Mouse (Mus musculus) lung, postnatal 0 days (tissue): ENCODE data around the gene Pdcd5. TPM values are rescaled to one million over a fixed set of nuclear protein-coding genes. Genes with fewer than 3 reads are reported as not detected.
A peak's percentile ranks its signal among the peaks of the same experiment; 100 is the strongest.

ENCODE experiments used
- ATAC-seq: fragments of 200-750 bp; cut with Nextera tagmentation; 2 replicates; pipeline ENCODE4 v1.8.0; 2017; ENCODE audit warnings: moderate library complexity
- DNase-seq: peaks from one replicate; pipeline ENCODE4 v3.0.0-alpha.2; 2016; ENCODE audit warnings: low spot score
- H3K27ac ChIP-seq: fragments of 300-500 bp; sonication (generic); 2 replicates; pipeline ENCODE4 v1.5.1; 2014; ENCODE audit warnings: antibody characterized with exemption, mild to moderate bottlenecking, low read length, mixed read lengths
- H3K27me3 ChIP-seq: fragments of 300-500 bp; sonication (generic); replicated peaks from 2 replicates; pipeline ENCODE4 v1.6.1; 2014; ENCODE audit warnings: low read length, mixed read lengths; ENCODE audit not compliant: insufficient read depth
- H3K36me3 ChIP-seq: fragments of 300-500 bp; sonication (generic); 2 replicates; pipeline ENCODE4 v1.6.1; 2014; ENCODE audit warnings: low read length, mixed read lengths; ENCODE audit not compliant: insufficient read depth
- H3K4me1 ChIP-seq: fragments of 300-500 bp; sonication (generic); 2 replicates; pipeline ENCODE4 v1.6.1; 2014; ENCODE audit warnings: antibody characterized with exemption, low read depth, low read length, mixed read lengths; ENCODE audit not compliant: insufficient read depth
- H3K4me2 ChIP-seq: fragments of 300-500 bp; sonication (generic); replicated peaks from 2 replicates; pipeline ENCODE4 v1.6.1; 2014; ENCODE audit warnings: low read depth, mild to moderate bottlenecking, low read length, moderate library complexity, mixed read lengths
- H3K4me3 ChIP-seq: fragments of 300-500 bp; sonication (generic); 2 replicates; pipeline ENCODE4 v1.5.1; 2014; ENCODE audit warnings: low read depth, low read length
- H3K9ac ChIP-seq: fragments of 300-500 bp; sonication (generic); replicated peaks from 2 replicates; pipeline ENCODE4 v1.6.1; 2014; ENCODE audit warnings: low read depth, mild to moderate bottlenecking
- H3K9me3 ChIP-seq: fragments of 300-500 bp; sonication (generic); 2 replicates; pipeline ENCODE4 v1.6.1; 2016; ENCODE audit warnings: low read length, mixed read lengths
- CTCF ChIP-seq: IDR thresholded peaks from 2 replicates; pipeline ENCODE4 v1.5.1; 2016; ENCODE audit warnings: antibody characterized with exemption, mild to moderate bottlenecking
- EP300 ChIP-seq: IDR thresholded peaks from 2 replicates; pipeline ENCODE4 v1.6.1; 2016; ENCODE audit warnings: antibody characterized with exemption, mild to moderate bottlenecking, control low read depth
- WGBS: fragments of 180-500 bp; shearing (Covaris S2); extraction: QIAGEN DNeasy Blood & Tissue Kit; methylation state at CpG from one replicate; pipeline ENCODE4 v1.1.7; 2014; 5-methylcytosine and 5-hydroxymethylcytosine counted together
- polyA plus RNA-seq: library from polyadenylated mRNA; unstranded; fragments of >200 nt; fragmentation: Nextera tagmentation; extraction: Ambion mirVana; gene quantifications from 2 replicates; pipeline ENCODE4 v1.2.1, GENCODE M21; 2015

Pdcd5 gene
- polyA plus RNA-seq, 1 experiment from 2014 or later, result 169 TPM

DNA sequence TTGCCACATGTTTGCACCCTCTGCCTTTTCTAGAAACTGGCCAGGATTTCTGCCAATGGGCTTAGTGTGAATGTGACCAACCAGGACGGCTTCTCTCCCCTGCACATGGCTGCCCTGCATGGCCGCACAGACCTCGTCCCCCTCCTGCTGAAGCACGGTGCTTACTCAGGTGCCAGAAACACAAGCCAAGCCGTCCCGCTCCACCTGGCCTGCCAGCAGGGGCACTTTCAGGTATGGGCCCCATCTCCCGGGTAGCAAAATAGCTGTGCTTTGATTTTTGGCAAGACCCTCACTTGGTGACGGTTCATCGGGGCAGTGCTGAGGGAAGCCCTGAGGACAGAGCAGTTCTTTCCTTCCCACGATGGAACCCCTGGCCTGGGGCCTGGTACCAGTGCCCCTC is 19.9 kb downstream of the Pdcd5 start:
- Histone ChIP-seq H3K27me3 (no peaks in the 10 kb centered on the region), H3K9ac (no peak overlapping the region), H3K9me3 (no peaks in the 10 kb centered on the region), H3K4me2 (no peak overlapping the region), H3K4me3 (no peak overlapping the region), H3K4me1 (no peaks in the 10 kb centered on the region), H3K36me3 (peaks cover 24% of the 10 kb centered on the region; the same call in 1 of the 2 replicates), H3K27ac (no peak overlapping the region)
- no peak for ATAC-seq
- WGBS, result 93% methylated on average over 10 of the region's 10 CpGs
- TF ChIP-seq EP300, result no peak
- no peak for TF ChIP-seq CTCF
- no peak for DNase-seq

DNA sequence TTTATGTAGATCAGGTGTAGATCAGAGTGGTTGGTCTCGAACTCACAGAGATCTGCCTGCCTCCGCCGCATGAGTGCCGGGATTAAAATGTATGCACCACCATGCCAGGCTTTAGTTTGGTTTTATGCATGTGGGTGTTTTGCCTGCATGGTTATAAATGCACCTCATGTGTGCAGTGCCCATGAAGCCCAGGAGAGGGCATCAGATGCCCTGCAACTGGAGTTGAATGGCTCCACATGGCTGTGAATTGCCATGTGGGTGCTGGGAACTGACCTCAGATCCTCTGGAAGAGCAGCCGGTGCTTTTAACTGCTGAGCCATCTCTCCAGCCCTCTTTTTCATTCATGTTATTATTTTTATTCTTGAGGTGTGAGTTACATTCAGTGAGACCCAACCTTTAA is 21.3 kb downstream of the Pdcd5 start:
- peaks cover 18% of the 10 kb centered on the region; the same call in 1 of the 2 replicates for H3K36me3 ChIP-seq
- H3K9me3 ChIP-seq, result no peaks in the 10 kb centered on the region
- H3K27me3 ChIP-seq, result no peaks in the 10 kb centered on the region
- 95% methylated on average over 5 of the region's 5 CpGs for WGBS
- DNase-seq, result no peak
- H3K4me2 ChIP-seq, result no peak overlapping the region
- TF ChIP-seq EP300 (no peak), CTCF (peak; percentile 11; the same call in 1 of the 2 replicates)
- ATAC-seq, result no peak
- no peak overlapping the region for H3K27ac ChIP-seq
- no peak overlapping the region for H3K9ac ChIP-seq
- H3K4me3 ChIP-seq, result no peak overlapping the region
- no peaks in the 10 kb centered on the region for H3K4me1 ChIP-seq

DNA sequence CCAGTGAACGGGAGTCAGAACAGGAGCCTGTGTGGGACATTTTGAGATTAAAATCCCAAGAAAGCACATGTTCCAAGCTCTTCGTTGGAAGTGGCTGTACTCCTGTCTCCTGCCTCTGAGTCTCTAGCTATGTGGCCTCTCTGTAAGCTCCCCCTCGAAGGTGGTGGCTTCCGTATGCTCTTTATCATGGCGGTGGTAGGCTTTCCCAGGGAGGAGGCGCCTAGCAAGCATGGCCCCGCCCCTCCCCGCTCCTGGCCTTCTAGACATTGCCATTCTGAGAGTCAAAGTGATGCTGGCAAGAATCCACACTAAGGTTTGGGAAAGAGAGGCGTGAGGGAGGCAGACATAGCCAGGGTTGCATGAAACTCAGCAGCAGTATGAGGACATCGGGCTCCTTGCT is 24.7 kb downstream of the Pdcd5 start:
- Histone ChIP-seq H3K36me3 (peaks cover 11% of the 10 kb centered on the region; the same call in 1 of the 2 replicates), H3K9ac (no peak overlapping the region), H3K4me1 (no peaks in the 10 kb centered on the region), H3K9me3 (no peaks in the 10 kb centered on the region), H3K4me2 (no peak overlapping the region), H3K27ac (no peak overlapping the region), H3K4me3 (no peak overlapping the region), H3K27me3 (no peaks in the 10 kb centered on the region)
- DNase-seq (no peak), ATAC-seq (no peak)
- WGBS, result 87% methylated on average over 10 of the region's 10 CpGs
- TF ChIP-seq CTCF (no peak), EP300 (no peak)

DNA sequence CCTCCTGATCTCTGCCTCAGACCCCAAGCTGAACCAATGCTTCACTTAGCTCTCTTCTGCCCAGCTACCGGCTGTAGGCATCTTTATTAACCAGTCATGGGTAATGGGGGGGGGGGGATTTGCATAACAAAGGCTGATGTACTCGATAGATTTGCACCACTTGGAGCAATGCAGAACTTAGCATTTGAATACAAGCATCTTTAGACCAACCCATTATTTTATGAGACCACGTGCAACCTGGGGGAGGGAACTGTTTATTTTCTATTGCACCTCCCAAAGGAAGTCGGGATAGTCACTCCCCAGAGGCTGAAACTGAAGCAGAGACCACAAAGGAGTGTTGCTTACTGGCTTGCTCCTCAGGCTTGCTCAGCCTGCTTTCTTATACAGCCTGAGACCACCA is 29.8 kb downstream of the Pdcd5 start:
- Histone ChIP-seq H3K4me3 (no peak overlapping the region), H3K4me1 (no peaks in the 10 kb centered on the region), H3K27me3 (no peaks in the 10 kb centered on the region), H3K36me3 (peaks cover 24% of the 10 kb centered on the region; the same call in 1 of the 2 replicates), H3K4me2 (no peak overlapping the region), H3K9me3 (no peaks in the 10 kb centered on the region), H3K9ac (no peak overlapping the region), H3K27ac (no peak overlapping the region)
- no peak for ATAC-seq
- no peak for TF ChIP-seq EP300
- TF ChIP-seq CTCF, result no peak
- 69% methylated on average over 4 of the region's 4 CpGs for WGBS
- DNase-seq, result no peak

DNA sequence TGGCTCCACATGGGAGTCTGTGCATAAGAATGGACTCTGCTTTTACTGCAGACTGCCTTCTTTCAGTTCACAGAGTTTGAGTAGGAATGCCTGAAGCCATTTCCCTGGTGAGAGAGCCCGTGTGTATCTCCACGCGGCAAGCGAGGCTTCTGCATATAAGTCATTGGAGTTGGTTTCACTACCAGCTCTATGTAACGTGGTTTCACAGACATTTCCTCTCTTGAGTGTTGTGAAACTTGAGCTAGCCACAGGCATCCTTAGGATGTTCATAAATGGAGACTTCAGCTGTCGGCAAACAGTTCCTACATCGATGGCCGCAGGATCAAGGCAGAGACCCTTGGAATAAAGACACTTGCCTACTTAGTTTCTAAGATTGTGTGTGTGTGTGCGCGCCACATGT is 38.1 kb downstream of the Pdcd5 start:
- no peaks in the 10 kb centered on the region for H3K4me1 ChIP-seq
- H3K9me3 ChIP-seq, result no peaks in the 10 kb centered on the region
- DNase-seq (no peak), ATAC-seq (no peak)
- H3K9ac ChIP-seq, result no peak overlapping the region
- H3K27me3 ChIP-seq, result no peaks in the 10 kb centered on the region
- TF ChIP-seq EP300, result no peak
- TF ChIP-seq CTCF, result no peak
- H3K4me3 ChIP-seq, result no peak overlapping the region
- no peak overlapping the region for H3K4me2 ChIP-seq
- H3K27ac ChIP-seq, result no peak overlapping the region
- H3K36me3 ChIP-seq, result peaks cover 27% of the 10 kb centered on the region
- WGBS, result 92% methylated on average over 10 of the region's 10 CpGs

DNA sequence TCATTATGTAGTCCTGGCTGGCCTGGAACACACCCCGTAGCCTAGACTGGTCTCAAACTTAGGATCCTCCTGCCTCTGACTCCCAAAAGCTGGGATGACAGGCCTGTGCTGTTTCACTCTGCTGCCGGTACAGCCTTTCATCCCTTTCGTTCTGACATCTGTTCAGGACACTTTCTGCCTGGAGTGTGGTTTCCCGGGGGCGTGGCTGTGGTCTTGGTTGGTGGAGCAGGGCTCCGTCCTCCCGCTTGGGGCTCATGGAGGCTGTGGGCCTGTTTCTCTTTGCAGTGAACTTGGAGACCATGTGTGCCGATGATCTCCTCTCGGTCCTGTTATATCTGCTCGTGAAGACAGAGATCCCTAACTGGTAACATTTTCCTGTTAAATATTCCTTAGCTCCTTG is 40.5 kb downstream of the Pdcd5 start:
- Histone ChIP-seq H3K27ac (no peak overlapping the region), H3K36me3 (peaks cover 29% of the 10 kb centered on the region), H3K9ac (no peak overlapping the region), H3K4me3 (no peak overlapping the region), H3K9me3 (no peaks in the 10 kb centered on the region), H3K27me3 (no peaks in the 10 kb centered on the region), H3K4me2 (no peak overlapping the region), H3K4me1 (no peaks in the 10 kb centered on the region)
- TF ChIP-seq EP300 (no peak), CTCF (no peak)
- 86% methylated on average over 10 of the region's 10 CpGs for WGBS
- ATAC-seq (no peak), DNase-seq (no peak)

DNA sequence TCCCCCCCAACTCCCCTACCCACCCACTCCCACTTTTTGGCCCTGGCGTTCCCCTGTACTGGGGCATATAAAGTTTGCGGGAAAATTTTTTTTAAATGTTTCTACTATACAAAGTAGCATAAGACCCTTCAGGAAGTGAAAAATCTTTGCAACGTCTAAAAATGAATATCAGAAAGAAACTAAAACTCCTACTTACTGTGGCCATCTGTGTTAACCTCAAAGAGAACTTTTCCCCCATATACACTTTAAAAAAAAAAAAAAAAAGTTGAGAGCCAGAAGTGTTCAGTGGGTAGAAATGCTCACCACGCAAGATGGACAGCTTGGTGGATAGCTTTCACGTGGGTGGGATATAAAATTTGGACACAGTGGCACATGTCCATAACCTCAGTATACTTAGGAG is 44.6 kb downstream of the Pdcd5 start:
- peaks cover 21% of the 10 kb centered on the region for H3K36me3 ChIP-seq
- H3K4me2 ChIP-seq, result no peak overlapping the region
- H3K9ac ChIP-seq, result no peak overlapping the region
- DNase-seq (no peak), ATAC-seq (no peak)
- TF ChIP-seq EP300 (no peak), CTCF (no peak)
- no peak overlapping the region for H3K27ac ChIP-seq
- H3K4me1 ChIP-seq, result no peaks in the 10 kb centered on the region
- H3K9me3 ChIP-seq, result no peaks in the 10 kb centered on the region
- no peak overlapping the region for H3K4me3 ChIP-seq
- no peaks in the 10 kb centered on the region for H3K27me3 ChIP-seq
- WGBS, result 96% methylated on average over 5 of the region's 5 CpGs
